Mouse (Mus musculus) midbrain, postnatal 0 days (tissue): ENCODE measurements around the gene Fbxo21. TPM values are rescaled to one million over a fixed set of nuclear protein-coding genes. Genes with fewer than 3 reads are reported as not detected.
A peak's percentile ranks its signal among the peaks of the same experiment; 100 is the strongest.

Experiments used
- ATAC-seq: fragments of 200-750 bp; cut with Nextera tagmentation; 2 replicates; pipeline ENCODE4 v1.8.0; 2017; ENCODE audit warnings: moderate number of reproducible peaks, mild to moderate bottlenecking, moderate TSS enrichment, moderate library complexity; ENCODE audit not compliant: low FRiP score
- DNase-seq: peaks from one replicate; pipeline ENCODE4 v3.0.0-alpha.2; 2015; ENCODE audit warnings: low spot score
- H3K27ac ChIP-seq: fragments of 300-500 bp; sonication (generic); 2 replicates; pipeline ENCODE4 v1.5.1; 2014; ENCODE audit warnings: low read depth, mild to moderate bottlenecking, low read length, mixed read lengths
- H3K27me3 ChIP-seq: fragments of 300-500 bp; sonication (generic); 2 replicates; pipeline ENCODE4 v1.6.1; 2014; ENCODE audit warnings: low read length, control low read depth, mixed read lengths; ENCODE audit not compliant: insufficient read depth
- H3K36me3 ChIP-seq: fragments of 300-500 bp; sonication (generic); 2 replicates; pipeline ENCODE4 v1.6.1; 2014; ENCODE audit warnings: low read length, control low read depth, mixed read lengths; ENCODE audit not compliant: insufficient read depth
- H3K4me1 ChIP-seq: fragments of 300-500 bp; sonication (generic); 2 replicates; pipeline ENCODE4 v1.6.1; 2014; ENCODE audit warnings: mild to moderate bottlenecking, control low read depth, antibody characterized with exemption, low read length, mixed read lengths; ENCODE audit not compliant: insufficient read depth
- H3K4me2 ChIP-seq: fragments of 300-500 bp; sonication (generic); 2 replicates; pipeline ENCODE4 v1.6.1; 2014; ENCODE audit warnings: low read depth, mild to moderate bottlenecking, low read length, mixed read lengths; ENCODE audit not compliant: poor library complexity, severe bottlenecking
- H3K4me3 ChIP-seq: fragments of 300-500 bp; sonication (generic); 2 replicates; pipeline ENCODE4 v1.5.1; 2014; ENCODE audit warnings: low read depth, mild to moderate bottlenecking, low read length, moderate library complexity
- H3K9ac ChIP-seq: fragments of 300-500 bp; sonication (generic); replicated peaks from 2 replicates; pipeline ENCODE4 v1.6.1; 2014; ENCODE audit warnings: mild to moderate bottlenecking, low read length, moderate library complexity, mixed read lengths; ENCODE audit not compliant: poor library complexity, severe bottlenecking
- H3K9me3 ChIP-seq: fragments of 300-500 bp; sonication (generic); 2 replicates; pipeline ENCODE4 v1.6.1; 2016; ENCODE audit warnings: low read length, control low read depth
- CTCF ChIP-seq: IDR thresholded peaks from 2 replicates; pipeline ENCODE4 v1.5.1; 2016; ENCODE audit warnings: antibody characterized with exemption, mild to moderate bottlenecking
- WGBS: fragments of 180-500 bp; shearing (Covaris S2); extraction: QIAGEN DNeasy Blood & Tissue Kit; methylation state at CpG from one replicate; pipeline ENCODE4 v1.1.7; 2014; 5-methylcytosine and 5-hydroxymethylcytosine counted together
- polyA plus RNA-seq: library from polyadenylated mRNA; unstranded; fragments of >200 nt; fragmentation: Nextera tagmentation; extraction: Ambion mirVana; gene quantifications from 2 replicates; pipeline ENCODE4 v1.2.1, GENCODE M21; 2015
- total RNA-seq: library from RNA; depleted of rRNA; stranded (reverse); fragments of >200 nt; gene quantifications from 2 replicates; pipeline ENCODE4 v1.2.3, GENCODE M21; 2014

Fbxo21 gene
- total and polyA plus RNA-seq, 2 experiments from 2014 or later = 156 to 203 TPM

- Histone ChIP-seq H3K9ac (no peak overlapping the region), H3K4me2 (no peak overlapping the region), H3K36me3 (peaks cover 5% of the 10 kb centered on the region; the same call in 1 of the 2 replicates), H3K4me3 (no peak overlapping the region), H3K4me1 (no peaks in the 10 kb centered on the region), H3K27me3 (no peaks in the 10 kb centered on the region), H3K27ac (no peak overlapping the region), H3K9me3 (no peaks in the 10 kb centered on the region)
- WGBS = 15% methylated on average over 12 of the region's 12 CpGs
- 0 out of 2 replicates have a peak, but pooled peaks have one; percentile 21 for ATAC-seq
- peak; percentile 69 for DNase-seq
- TF ChIP-seq CTCF = no peak
Observed at GRCm38 (mm10) chr5:118015028-118015427, 38.5 kb downstream of the Fbxo21 start.

GRCm38 (mm10) chr5:118015669-118016068 is 39.1 kb downstream of the Fbxo21 start:
- Histone ChIP-seq H3K9me3 (no peaks in the 10 kb centered on the region), H3K4me2 (no peak overlapping the region), H3K27ac (no peak overlapping the region), H3K9ac (no peak overlapping the region), H3K4me3 (no peak overlapping the region), H3K27me3 (no peaks in the 10 kb centered on the region), H3K4me1 (no peaks in the 10 kb centered on the region), H3K36me3 (no peaks in the 10 kb centered on the region; the same call in 1 of the 2 replicates)
- 85% methylated on average over 2 of the region's 2 CpGs for WGBS
- no peak for ATAC-seq
- TF ChIP-seq CTCF = no peak
- DNase-seq = no peak

DNA sequence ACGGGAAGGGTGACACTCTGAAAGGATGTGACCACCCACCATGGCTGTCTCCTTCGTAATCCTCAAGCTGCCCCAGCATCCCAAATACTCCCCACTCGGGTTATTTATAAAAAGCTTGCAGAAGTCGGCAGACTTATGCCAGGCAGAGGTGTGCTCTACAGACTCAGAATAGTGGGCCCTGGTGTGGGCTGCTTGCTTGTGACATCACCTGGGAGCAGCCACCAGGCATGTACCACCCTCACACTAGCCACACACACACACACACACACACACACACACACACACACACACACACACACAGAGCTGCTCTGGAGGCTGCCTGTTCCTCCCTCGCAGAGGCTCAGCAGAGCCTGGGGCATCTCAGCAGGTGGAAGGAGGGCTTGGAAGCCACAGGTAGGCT is 41.0 kb downstream of the Fbxo21 start:
- DNase-seq = no peak
- Histone ChIP-seq H3K4me2 (no peak overlapping the region), H3K36me3 (no peaks in the 10 kb centered on the region), H3K4me1 (no peaks in the 10 kb centered on the region), H3K9ac (no peak overlapping the region), H3K4me3 (no peak overlapping the region), H3K27me3 (no peaks in the 10 kb centered on the region), H3K27ac (no peak overlapping the region), H3K9me3 (no peaks in the 10 kb centered on the region)
- TF ChIP-seq CTCF = no peak
- no peak for ATAC-seq
- 61% methylated on average over 4 of the region's 5 CpGs for WGBS

DNA sequence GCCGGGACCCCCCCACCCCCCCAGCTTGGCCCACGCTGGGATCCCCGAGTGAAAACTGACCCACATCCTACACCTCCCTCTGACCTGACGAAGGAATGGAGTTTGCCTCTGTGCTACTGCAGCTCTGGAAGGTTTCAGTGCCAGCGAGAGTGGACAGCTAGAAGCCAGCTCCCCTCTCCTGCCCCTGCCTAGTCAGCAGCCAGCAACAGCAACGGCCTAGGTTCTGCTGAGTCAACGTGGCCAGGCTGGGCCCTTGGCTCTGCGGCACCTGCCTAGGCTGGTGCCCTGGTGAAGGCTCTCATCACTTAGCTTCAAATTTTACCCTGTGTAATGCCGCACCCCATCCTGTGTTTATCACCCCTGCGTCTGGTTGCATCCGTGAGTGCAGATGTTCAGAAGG is 43.4 kb downstream of the Fbxo21 start:
- no peaks in the 10 kb centered on the region for H3K9me3 ChIP-seq
- H3K27me3 ChIP-seq = no peaks in the 10 kb centered on the region
- H3K9ac ChIP-seq = no peak overlapping the region
- H3K4me1 ChIP-seq = no peaks in the 10 kb centered on the region
- H3K4me2 ChIP-seq = no peak overlapping the region
- no peak for ATAC-seq
- H3K27ac ChIP-seq = no peak overlapping the region
- no peak for DNase-seq
- TF ChIP-seq CTCF = no peak
- no peak overlapping the region for H3K4me3 ChIP-seq
- H3K36me3 ChIP-seq = no peaks in the 10 kb centered on the region
- WGBS = 65% methylated on average over 11 of the region's 11 CpGs

- 89% methylated on average over 3 of the region's 3 CpGs for WGBS
- Histone ChIP-seq H3K27ac (no peak overlapping the region), H3K9me3 (no peaks in the 10 kb centered on the region), H3K36me3 (no peaks in the 10 kb centered on the region), H3K4me1 (peaks cover 5% of the 10 kb centered on the region; the same call in 1 of the 2 replicates), H3K27me3 (peaks cover 11% of the 10 kb centered on the region), H3K9ac (no peak overlapping the region), H3K4me2 (no peak overlapping the region), H3K4me3 (no peak overlapping the region)
- TF ChIP-seq CTCF = no peak
- DNase-seq = no peak
- no peak for ATAC-seq
Observed at GRCm38 (mm10) chr5:118023053-118023452, 46.5 kb downstream of the Fbxo21 start.

DNA sequence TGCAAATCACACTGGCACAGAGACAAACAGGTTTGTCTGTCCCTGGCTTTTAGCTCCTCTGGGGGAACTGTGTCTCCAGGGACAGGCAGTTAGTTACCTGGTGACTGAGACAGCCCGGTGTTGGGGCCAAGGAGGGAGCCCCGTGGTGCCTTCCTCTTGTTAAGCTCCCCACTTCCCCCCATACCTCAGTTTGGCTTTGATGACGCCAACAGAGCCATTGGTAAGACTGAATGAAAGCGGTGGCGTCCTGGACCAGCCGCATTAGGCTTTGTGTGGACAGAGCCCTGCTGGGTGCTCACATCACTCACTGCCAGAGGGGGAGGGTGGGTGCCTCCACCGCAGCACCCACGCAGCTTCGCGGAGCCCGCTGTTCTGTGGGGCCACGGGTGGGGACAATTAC is 49.4 kb downstream of the Fbxo21 start:
- no peak overlapping the region for H3K27ac ChIP-seq
- TF ChIP-seq CTCF = no peak
- H3K4me2 ChIP-seq = no peak overlapping the region
- no peaks in the 10 kb centered on the region for H3K9me3 ChIP-seq
- H3K9ac ChIP-seq = no peak overlapping the region
- no peaks in the 10 kb centered on the region for H3K36me3 ChIP-seq
- H3K4me3 ChIP-seq = no peak overlapping the region
- ATAC-seq = no peak
- H3K27me3 ChIP-seq = peaks cover 30% of the 10 kb centered on the region
- no peak for DNase-seq
- H3K4me1 ChIP-seq = peaks cover 18% of the 10 kb centered on the region; the same call in 1 of the 2 replicates
- WGBS = 9% methylated on average over 12 of the region's 12 CpGs
